ENCODE assay signal across 9 mouse cellular contexts in genomic region chr11:75171186-75171865, GRCm38 (mm10). TPM values are rescaled to one million over a fixed set of nuclear protein-coding genes. Genes with fewer than 3 reads are reported as not detected.
DNase-seq lines count a peak whose midpoint lies in the region; ATAC-seq and TF ChIP-seq lines count a peak whose summit lies in the region.
"Had no signal": no experiment of that assay in that cellular context is flagged by ENCODE, and none has a peak within 500 bp of the region (broad histone marks: within the 10 kb centered on the region; RNA-seq: fewer than 3 reads in every experiment).

No protein-coding gene starts in this region.

- peaks cover 70% of the 10 kb centered on the region for H3K4me1 ChIP-seq in lung, embryonic 15.5 days
- peaks cover 22% of the 10 kb centered on the region for H3K4me1 ChIP-seq in hindbrain, postnatal 0 days (ENCODE audit: insufficient read depth, low read length)
- peaks cover 78% of the 10 kb centered on the region for H3K4me1 ChIP-seq in neural tube, embryonic 15.5 days

- WGBS in lung, embryonic 15.5 days: 14% methylated on average over 17 of the region's 17 CpGs
- WGBS in hindbrain, postnatal 0 days: 8% methylated on average over 17 of the region's 17 CpGs
- WGBS in neural tube, embryonic 15.5 days: 8% methylated on average over 17 of the region's 17 CpGs

- H3K9ac ChIP-seq in lung, embryonic 15.5 days: no peak overlapping the region
- H3K9ac ChIP-seq in hindbrain, postnatal 0 days (replicated peaks; ENCODE audit: low read length): no peak overlapping the region
- 0 out of 2 replicates have a peak overlapping the region, but pooled peaks have one; percentile 60 for H3K9ac ChIP-seq in neural tube, embryonic 15.5 days (replicated peaks)

- no peaks in the 10 kb centered on the region for H3K9me3 ChIP-seq in lung, embryonic 15.5 days
- no peaks in the 10 kb centered on the region for H3K9me3 ChIP-seq in hindbrain, postnatal 0 days (ENCODE audit: low read length)
- no peaks in the 10 kb centered on the region for H3K9me3 ChIP-seq in neural tube, embryonic 15.5 days (replicated peaks)

- DNase-seq in CD4-positive, CD25-positive, alpha-beta regulatory T cell, adult 2 months (ENCODE audit: low read depth, low spot score): peak; percentile 49
- no peak for DNase-seq in lung, postnatal 25 days (ENCODE audit: low spot score)
- DNase-seq in hindbrain, postnatal 0 days (ENCODE audit: low spot score): no peak
- no peak for DNase-seq in frontal cortex, postnatal 25 days (ENCODE audit: low spot score in 2 of 2)
- no peak for DNase-seq in layer of hippocampus, adult 8-10 months (ENCODE audit: low spot score in 2 of 2)

- H3K27me3 ChIP-seq in lung, embryonic 15.5 days: peaks cover 74% of the 10 kb centered on the region
- H3K27me3 ChIP-seq in hindbrain, postnatal 0 days (ENCODE audit: insufficient read depth, low read length): peaks cover 26% of the 10 kb centered on the region; the same call in 1 of the 2 replicates
- peaks cover 28% of the 10 kb centered on the region for H3K27me3 ChIP-seq in neural tube, embryonic 15.5 days (replicated peaks)

- H3K4me3 ChIP-seq in lung, embryonic 15.5 days: 0 out of 2 replicates have a peak overlapping the region, but pooled peaks have one; percentile 62
- H3K4me3 ChIP-seq in hindbrain, postnatal 0 days (ENCODE audit: low read length): peak overlapping the region; percentile 50; the same call in 1 of the 2 replicates
- peak overlapping the region; percentile 74 for H3K4me3 ChIP-seq in neural tube, embryonic 15.5 days (replicated peaks)

- ATAC-seq in CD4-positive, CD25-positive, alpha-beta regulatory T cell, adult 4 months: no peak
- no peak for ATAC-seq in lung, embryonic 15.5 days (ENCODE audit: borderline replicate concordance, extremely low read depth, low FRiP score, low TSS enrichment)
- no peak for ATAC-seq in hindbrain, postnatal 0 days
- no peak for ATAC-seq in neural tube, embryonic 15.5 days (ENCODE audit: low FRiP score)

- no peak for TF ChIP-seq CTCF in hindbrain, postnatal 0 days (IDR thresholded peaks at IDR 0.05; ENCODE audit: low read depth)

- peak overlapping the region; percentile 92 for H3K4me2 ChIP-seq in lung, embryonic 15.5 days
- H3K4me2 ChIP-seq in hindbrain, postnatal 0 days (ENCODE audit: low read depth, low read length): peak overlapping the region; percentile 67
- H3K4me2 ChIP-seq in neural tube, embryonic 15.5 days: peak overlapping the region; percentile 99

- H3K36me3 ChIP-seq in lung, embryonic 15.5 days: no peaks in the 10 kb centered on the region; the same call in 1 of the 2 replicates
- no peaks in the 10 kb centered on the region for H3K36me3 ChIP-seq in hindbrain, postnatal 0 days (ENCODE audit: insufficient read depth, low read length)
- no peaks in the 10 kb centered on the region for H3K36me3 ChIP-seq in neural tube, embryonic 15.5 days

- H3K27ac ChIP-seq in lung, embryonic 15.5 days: no peak overlapping the region
- no peak overlapping the region; the same call in 1 of the 2 replicates for H3K27ac ChIP-seq in hindbrain, postnatal 0 days
- 0 out of 2 replicates have a peak overlapping the region, but pooled peaks have one; percentile 91 for H3K27ac ChIP-seq in neural tube, embryonic 15.5 days (replicated peaks)

RNA-seq across cellular contexts. Expression of gene Hic1, which starts 2.0 kb away (rescaled TPM):
- polyA plus RNA-seq in CD4-positive, CD25-positive, alpha-beta regulatory T cell, adult 4 months (2017; shearing (Covaris generic)): under 1 TPM in 1 of 2 experiments, not detected in 1; 0.36 TPM
- polyA plus RNA-seq in lung, embryonic 15.5 days (2015; fragmentation: Nextera tagmentation; extraction: Ambion mirVana): 20.1 and 21.7 TPM in 2 replicates
- 8.5 and 12.9 TPM in 2 replicates for total RNA-seq in hindbrain, postnatal 0 days (2014; rRNA removed)
- 1.7 TPM in 2 replicates for polyA plus RNA-seq in hindbrain, postnatal 0 days (2015; fragmentation: Nextera tagmentation; extraction: Ambion mirVana)
- polyA plus RNA-seq in neural tube, embryonic 15.5 days (2015; fragmentation: Nextera tagmentation; extraction: Ambion mirVana): 5.3 and 10.7 TPM in 2 replicates
- 1 to 10 TPM; 2.9 to 4.9 (median 3.9) TPM for total RNA-seq in layer of hippocampus, adult 8-10 months (2022)
- total RNA-seq: hematopoietic stem cell, adult 5-6 weeks had no signal

RNA-seq across cellular contexts. Expression of gene Ovca2, which starts 7.3 kb away (rescaled TPM):
- 10 to 100 TPM; 19.2 to 29.4 TPM for polyA plus RNA-seq in CD4-positive, CD25-positive, alpha-beta regulatory T cell, adult 4 months (2017; shearing (Covaris generic))
- polyA plus RNA-seq in lung, embryonic 15.5 days (2015; fragmentation: Nextera tagmentation; extraction: Ambion mirVana): 25.5 and 26.2 TPM in 2 replicates
- 11.0 and 17.6 TPM in 2 replicates for total RNA-seq in hindbrain, postnatal 0 days (2014; rRNA removed)
- 11.7 and 15.7 TPM in 2 replicates for polyA plus RNA-seq in hindbrain, postnatal 0 days (2015; fragmentation: Nextera tagmentation; extraction: Ambion mirVana)
- 12.6 and 15.4 TPM in 2 replicates for polyA plus RNA-seq in neural tube, embryonic 15.5 days (2015; fragmentation: Nextera tagmentation; extraction: Ambion mirVana)
- total RNA-seq in layer of hippocampus, adult 8-10 months (2022): 10 to 100 TPM; 15.6 to 23.4 (median 19.8) TPM

RNA-seq across cellular contexts. Expression of gene Dph1, which starts 19.7 kb away (rescaled TPM):
- 10 to 100 TPM; 11.0 to 20.6 TPM for polyA plus RNA-seq in CD4-positive, CD25-positive, alpha-beta regulatory T cell, adult 4 months (2017; shearing (Covaris generic))
- polyA plus RNA-seq in lung, embryonic 15.5 days (2015; fragmentation: Nextera tagmentation; extraction: Ambion mirVana): 20.4 and 21.0 TPM in 2 replicates
- total RNA-seq in hindbrain, postnatal 0 days (2014; rRNA removed): 31.3 and 39.2 TPM in 2 replicates
- polyA plus RNA-seq in hindbrain, postnatal 0 days (2015; fragmentation: Nextera tagmentation; extraction: Ambion mirVana): 13.5 and 13.6 TPM in 2 replicates
- polyA plus RNA-seq in neural tube, embryonic 15.5 days (2015; fragmentation: Nextera tagmentation; extraction: Ambion mirVana): 13.8 and 16.2 TPM in 2 replicates
- 10 to 100 TPM; 28.9 to 38.6 (median 30.9) TPM for total RNA-seq in layer of hippocampus, adult 8-10 months (2022)

RNA-seq across cellular contexts. Expression of gene Rtn4rl1, which starts 22.3 kb away (rescaled TPM):
- polyA plus RNA-seq in CD4-positive, CD25-positive, alpha-beta regulatory T cell, adult 4 months (2017; shearing (Covaris generic)): 1 to 10 TPM; 1.5 to 1.8 TPM
- 1.8 and 3.3 TPM in 2 replicates for polyA plus RNA-seq in lung, embryonic 15.5 days (2015; fragmentation: Nextera tagmentation; extraction: Ambion mirVana)
- total RNA-seq in hindbrain, postnatal 0 days (2014; rRNA removed): 13.0 and 13.4 TPM in 2 replicates
- polyA plus RNA-seq in hindbrain, postnatal 0 days (2015; fragmentation: Nextera tagmentation; extraction: Ambion mirVana): 9.9 and 10.7 TPM in 2 replicates
- 12.6 and 13.7 TPM in 2 replicates for polyA plus RNA-seq in neural tube, embryonic 15.5 days (2015; fragmentation: Nextera tagmentation; extraction: Ambion mirVana)
- total RNA-seq in layer of hippocampus, adult 8-10 months (2022): 100 to 1,000 TPM in 2 of 4 experiments, 10 to 100 TPM in 2; 80.7 to 110 (median 97.3) TPM
